Mouse (Mus musculus): Measurements from ENCODE around the gene Ntrk2. TPM values are rescaled to one million over a fixed set of nuclear protein-coding genes. Genes with fewer than 3 reads are reported as not detected.

Gene Ntrk2
- polyA plus RNA-seq, 1 experiment = not detected

DNA sequence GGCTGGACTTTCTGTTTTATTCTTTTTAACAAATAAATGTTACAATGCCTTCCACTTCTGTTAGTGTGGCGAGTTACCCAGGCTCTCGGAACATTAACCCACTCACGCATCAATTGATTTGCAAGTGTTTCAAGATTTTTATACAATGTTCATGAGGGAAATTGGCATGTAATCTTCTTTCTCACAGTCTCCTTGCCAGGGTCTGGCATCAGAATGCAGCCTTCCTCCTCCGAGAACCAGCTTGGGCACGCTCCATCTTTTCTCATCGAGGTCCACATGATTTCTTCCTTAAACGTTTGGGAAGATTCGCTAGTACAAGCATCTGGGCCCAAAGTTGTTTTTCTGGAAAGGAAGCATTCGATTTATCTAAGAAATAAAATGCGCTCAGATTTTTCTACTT lies 374.4 kb downstream of the Ntrk2 start:
- no peak for TF ChIP-seq CTCF (IDR thresholded peaks at IDR 0.05; ENCODE audit: control insufficient read depth, insufficient read depth, low read length)
- no peak for TF ChIP-seq POLR2A (IDR thresholded peaks at IDR 0.05; ENCODE audit: borderline replicate concordance, control insufficient read depth, low read depth, low read length)
- WGBS = 83% methylated on average over 10 of the region's 10 CpGs
- Histone ChIP-seq H3K4me3 (replicated peaks; ENCODE audit: control insufficient read depth, low read depth, low read length) (no peak overlapping the region), H3K4me1 (ENCODE audit: control insufficient read depth, insufficient read depth, low read length) (no peaks in the 10 kb centered on the region), H3K27ac (ENCODE audit: control insufficient read depth, insufficient read depth, low read depth, low read length, poor library complexity) (no peak overlapping the region)

DNA sequence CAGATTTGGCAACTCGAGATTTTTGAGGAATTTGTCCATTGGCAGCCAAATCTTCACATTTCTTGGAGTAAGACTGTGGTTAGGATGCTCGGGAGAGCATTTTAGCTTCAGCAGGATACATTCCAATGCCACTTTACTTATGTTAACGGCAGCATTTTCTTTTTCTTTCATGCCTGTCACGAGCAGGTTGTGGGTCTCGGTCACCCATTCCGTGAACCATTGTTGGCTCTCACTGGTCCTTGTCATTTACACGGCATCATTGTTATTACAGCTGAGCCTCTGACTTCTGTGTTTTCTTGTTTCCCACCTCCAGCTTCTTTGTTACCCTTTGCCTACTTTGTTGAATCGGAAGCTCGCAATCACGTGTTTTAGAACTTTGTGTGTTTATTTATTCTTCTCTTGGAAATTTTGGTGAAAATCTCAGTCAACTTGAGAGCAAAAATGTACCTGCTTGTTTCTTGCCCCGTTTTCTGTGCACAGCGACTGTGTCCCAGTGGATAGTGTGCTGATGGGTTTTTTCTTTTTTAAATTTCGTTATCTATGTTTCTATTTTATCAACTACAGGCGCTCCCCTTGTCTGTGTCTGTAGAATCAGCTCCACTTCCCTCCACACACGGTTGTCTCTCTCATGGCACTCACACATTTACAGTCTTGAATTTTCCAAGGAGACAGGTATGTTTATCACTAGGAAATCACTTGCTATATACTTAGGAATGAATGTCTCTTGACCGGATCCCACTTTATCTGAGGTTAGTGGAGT lies 375.0 kb downstream of the Ntrk2 start:
- WGBS = 62% methylated on average over 16 of the region's 16 CpGs
- no peaks in the 10 kb centered on the region for H3K4me1 ChIP-seq (ENCODE audit: control insufficient read depth, insufficient read depth, low read length)
- no peak overlapping the region for H3K27ac ChIP-seq (ENCODE audit: control insufficient read depth, insufficient read depth, low read depth, low read length, poor library complexity)
- no peak for TF ChIP-seq CTCF (IDR thresholded peaks at IDR 0.05; ENCODE audit: control insufficient read depth, insufficient read depth, low read length)
- no peak for TF ChIP-seq POLR2A (IDR thresholded peaks at IDR 0.05; ENCODE audit: borderline replicate concordance, control insufficient read depth, low read depth, low read length)
- H3K4me3 ChIP-seq (replicated peaks; ENCODE audit: control insufficient read depth, low read depth, low read length) = no peak overlapping the region

DNA sequence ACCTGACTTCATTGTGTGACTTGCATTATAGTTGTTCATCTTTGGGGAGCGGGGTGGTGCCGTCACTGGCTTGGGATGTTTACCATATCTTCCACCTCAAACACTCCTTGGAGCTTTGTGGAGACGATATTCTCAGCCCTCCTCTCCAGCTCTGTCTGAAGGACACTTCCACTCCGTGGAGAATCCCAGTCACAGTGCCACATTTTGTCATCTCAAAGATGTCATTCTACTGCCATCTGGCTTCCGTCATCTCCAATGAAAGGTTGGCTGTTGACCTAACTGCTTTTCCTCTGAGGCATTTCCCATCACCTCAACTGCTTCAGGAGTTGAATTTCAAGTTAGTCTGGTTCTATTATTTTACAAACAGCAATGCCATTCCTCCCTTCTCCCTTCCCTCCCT lies 376.3 kb downstream of the Ntrk2 start:
- H3K27ac ChIP-seq (ENCODE audit: control insufficient read depth, insufficient read depth, low read depth, low read length, poor library complexity) = no peak overlapping the region
- TF ChIP-seq POLR2A (IDR thresholded peaks at IDR 0.05; ENCODE audit: borderline replicate concordance, control insufficient read depth, low read depth, low read length) (no peak), CTCF (IDR thresholded peaks at IDR 0.05; ENCODE audit: control insufficient read depth, insufficient read depth, low read length) (no peak)
- 74% methylated on average over 5 of the region's 5 CpGs for WGBS

More for the DNA sequence above, 376.3 kb downstream of the Ntrk2 start:
- no peak overlapping the region for H3K4me3 ChIP-seq (replicated peaks; ENCODE audit: control insufficient read depth, low read depth, low read length)
- H3K4me1 ChIP-seq (ENCODE audit: control insufficient read depth, insufficient read depth, low read length) = no peaks in the 10 kb centered on the region

Other genes starting within 250 kb of the Ntrk2 start
- gene Slc28a3, start 195.7 kb upstream of the Ntrk2 start, polyA plus RNA-seq (2011; ENCODE audit: insufficient read depth, insufficient read length, low replicate concordance, missing spikeins) = not detected in 2 replicates